Mouse (Mus musculus) G1E (cell line): ENCODE data around the gene Myh6.

Source experiments
- CTCF ChIP-seq: IDR thresholded peaks from 2 replicates; pipeline ENCODE4 v1.5.1; 2012; ENCODE audit warnings: low read depth, low read length, inconsistent platforms, mixed read lengths
- GATA1 ChIP-seq: IDR thresholded peaks from 2 replicates; pipeline ENCODE4 v1.6.1; 2012; ENCODE audit warnings: borderline replicate concordance, low read length, inconsistent platforms, mixed read lengths
- POLR2AphosphoS5 ChIP-seq: IDR thresholded peaks from 2 replicates; pipeline ENCODE4 v1.6.1; 2012; ENCODE audit warnings: low read depth, low read length, inconsistent platforms; ENCODE audit not compliant: insufficient replicate concordance
- TAL1 ChIP-seq: conservative IDR thresholded peaks from 2 replicates; pipeline ENCODE4 v1.6.1; 2012; ENCODE audit warnings: low read depth, low read length, inconsistent platforms, mixed read lengths

- TF ChIP-seq CTCF (no peak), TAL1 (no peak), POLR2AphosphoS5 (no peak), GATA1 (no peak)
These were observed 30.6 kb downstream of the Myh6 start, which contains the start of gene Cmtm5 for GRCm38 (mm10) chr14:54935904-54936830.
